Mouse (Mus musculus): ENCODE data around the gene Gm20388. TPM values are rescaled to one million over a fixed set of nuclear protein-coding genes. Genes with fewer than 3 reads are reported as not detected.
A peak's percentile ranks its signal among the peaks of the same experiment; 100 is the strongest.

Gm20388 gene
- total RNA-seq, 2 experiments from 2014 or later, result not detected

GRCm38 (mm10) chr8:121731471-121732333 is 1821.1 kb downstream of the Gm20388 start:
- peak; percentile 52 to 67 for DNase-seq (ENCODE audit: low spot score in 2 of 2)

DNA sequence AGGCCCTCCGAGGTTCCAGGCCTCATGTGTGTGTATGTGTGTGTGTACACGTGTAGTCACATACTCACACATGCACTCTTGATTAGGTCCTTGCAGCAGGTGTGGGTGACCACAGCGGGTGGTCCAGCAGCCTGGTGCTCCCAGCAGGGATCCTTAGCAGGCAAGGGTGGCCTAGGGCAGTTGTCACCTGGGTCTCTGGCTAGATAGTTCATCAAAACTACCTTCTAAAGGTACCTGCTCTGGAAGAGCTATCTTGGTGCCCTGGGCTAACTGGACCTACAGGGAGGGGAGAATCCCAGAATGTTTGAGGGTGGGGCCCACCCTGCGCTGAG is 1821.7 kb downstream of the Gm20388 start:
- no peak for DNase-seq (ENCODE audit: low spot score in 2 of 2)

DNA sequence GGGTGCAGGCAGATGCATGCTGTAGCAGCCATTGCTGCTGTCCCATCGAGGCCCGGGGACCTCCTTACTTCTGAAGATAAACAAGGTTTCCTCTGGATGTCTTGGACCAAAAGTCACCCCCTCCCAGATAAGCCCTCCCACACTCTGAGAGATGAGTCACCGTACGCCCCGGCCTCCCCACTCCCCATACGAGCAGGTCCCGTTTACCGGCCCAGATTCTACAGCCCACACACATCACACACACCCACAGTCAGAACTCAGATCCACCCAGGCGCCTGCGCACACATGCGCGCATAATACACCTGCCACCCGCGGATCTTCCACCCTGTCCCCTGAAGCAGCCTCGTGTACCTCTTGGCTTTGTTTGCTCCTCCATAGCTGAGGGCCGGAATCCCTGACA is 1823.6 kb downstream of the Gm20388 start:
- DNase-seq (ENCODE audit: low spot score in 2 of 2), result peak in 1 of 2 experiments; percentile 57

- DNase-seq (ENCODE audit: low spot score in 2 of 2), result no peak
Observed at GRCm38 (mm10) chr8:121736236-121736635, 1825.6 kb downstream of the Gm20388 start.

DNA sequence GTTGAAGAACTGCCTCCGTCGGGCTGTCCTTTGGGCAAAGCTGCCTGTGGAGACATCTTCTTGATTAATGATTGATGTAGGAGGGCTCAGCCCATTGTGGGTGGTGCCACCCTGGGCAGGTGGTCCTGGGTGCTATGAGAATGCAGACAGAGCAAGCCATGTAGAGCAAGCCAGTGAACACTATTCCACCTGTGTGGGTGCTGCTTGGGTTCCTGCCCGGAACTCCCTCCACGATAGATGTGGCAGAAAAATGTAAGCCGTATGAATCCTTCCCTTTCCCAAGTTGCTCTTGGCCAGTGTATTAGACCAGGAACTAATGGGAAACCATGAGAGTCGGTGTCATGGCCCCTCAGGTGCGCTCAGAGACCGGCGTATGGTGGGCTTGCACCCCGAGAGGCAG is 1830.1 kb downstream of the Gm20388 start:
- peak in 1 of 2 experiments; percentile 43 for DNase-seq (ENCODE audit: low spot score in 2 of 2)

GRCm38 (mm10) chr8:121749501-121749900 is 1838.9 kb downstream of the Gm20388 start:
- no peak for DNase-seq (ENCODE audit: low spot score in 2 of 2)

- DNase-seq (ENCODE audit: low spot score in 2 of 2), result no peak
Observed at GRCm38 (mm10) chr8:121750512-121750911, 1839.9 kb downstream of the Gm20388 start.

DNA sequence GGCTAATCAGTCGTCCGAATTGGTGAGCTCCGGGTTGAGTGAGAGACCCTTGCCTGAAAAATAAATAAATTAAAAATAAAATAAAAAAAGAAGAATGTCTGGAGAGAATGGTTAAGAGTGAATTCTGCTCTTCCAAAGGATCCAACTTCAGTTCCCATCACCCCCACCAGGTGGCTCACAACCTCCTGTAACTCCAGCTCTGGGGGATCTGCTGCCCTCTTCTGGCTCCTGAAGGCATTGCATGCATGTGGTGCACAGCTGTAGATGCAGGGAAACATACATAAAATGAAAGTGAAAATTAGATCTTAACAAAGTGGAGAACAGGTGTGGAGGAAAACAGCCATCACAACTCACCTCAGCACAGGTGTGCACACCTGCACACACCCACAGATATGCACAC is 1840.8 kb downstream of the Gm20388 start:
- peak; percentile 71 to 76 for DNase-seq (ENCODE audit: low spot score in 2 of 2)

DNA sequence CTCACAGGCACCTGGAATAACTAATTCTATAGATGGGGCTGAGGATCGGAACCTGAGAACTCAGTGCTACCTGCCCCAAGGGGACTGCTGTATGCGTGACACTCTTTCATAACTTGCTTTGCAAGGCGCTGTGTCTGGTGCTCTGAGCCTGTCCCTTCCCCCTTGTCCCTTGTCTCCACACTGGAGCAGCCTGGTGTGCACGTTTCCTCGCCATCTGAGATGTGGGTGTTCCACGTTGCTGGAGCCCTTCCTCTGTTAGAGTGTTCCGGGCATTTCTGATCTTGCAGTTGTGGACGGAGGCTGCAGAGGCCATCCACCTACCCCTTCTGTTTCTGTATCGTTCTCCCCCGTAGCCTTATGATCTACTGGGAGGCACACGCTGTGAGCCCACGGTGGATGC is 1847.8 kb downstream of the Gm20388 start:
- no peak for DNase-seq (ENCODE audit: low spot score in 2 of 2)

- DNase-seq (ENCODE audit: low spot score in 2 of 2), result no peak
Observed at GRCm38 (mm10) chr8:121760484-121760883, 1849.8 kb downstream of the Gm20388 start.

DNA sequence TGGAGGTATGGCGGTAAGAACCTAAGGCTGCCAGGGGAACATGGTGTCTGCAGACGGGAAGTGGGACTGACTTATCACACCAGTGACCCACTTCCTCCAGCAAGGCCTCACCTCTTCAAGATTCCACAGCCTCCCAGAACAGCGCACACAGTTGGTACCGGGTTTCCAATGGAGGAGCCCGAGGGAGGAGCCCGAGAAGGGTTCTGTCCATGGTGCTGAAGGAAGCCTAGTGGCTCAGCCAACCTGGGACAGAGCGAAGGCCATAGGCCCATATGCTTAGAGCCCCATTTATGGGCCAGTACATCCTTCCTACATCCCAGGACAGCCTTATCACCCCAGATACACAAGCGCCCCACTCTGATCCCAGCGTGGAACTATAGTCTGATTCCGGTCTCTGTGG is 1850.8 kb downstream of the Gm20388 start:
- no peak for DNase-seq (ENCODE audit: low spot score in 2 of 2)

DNA sequence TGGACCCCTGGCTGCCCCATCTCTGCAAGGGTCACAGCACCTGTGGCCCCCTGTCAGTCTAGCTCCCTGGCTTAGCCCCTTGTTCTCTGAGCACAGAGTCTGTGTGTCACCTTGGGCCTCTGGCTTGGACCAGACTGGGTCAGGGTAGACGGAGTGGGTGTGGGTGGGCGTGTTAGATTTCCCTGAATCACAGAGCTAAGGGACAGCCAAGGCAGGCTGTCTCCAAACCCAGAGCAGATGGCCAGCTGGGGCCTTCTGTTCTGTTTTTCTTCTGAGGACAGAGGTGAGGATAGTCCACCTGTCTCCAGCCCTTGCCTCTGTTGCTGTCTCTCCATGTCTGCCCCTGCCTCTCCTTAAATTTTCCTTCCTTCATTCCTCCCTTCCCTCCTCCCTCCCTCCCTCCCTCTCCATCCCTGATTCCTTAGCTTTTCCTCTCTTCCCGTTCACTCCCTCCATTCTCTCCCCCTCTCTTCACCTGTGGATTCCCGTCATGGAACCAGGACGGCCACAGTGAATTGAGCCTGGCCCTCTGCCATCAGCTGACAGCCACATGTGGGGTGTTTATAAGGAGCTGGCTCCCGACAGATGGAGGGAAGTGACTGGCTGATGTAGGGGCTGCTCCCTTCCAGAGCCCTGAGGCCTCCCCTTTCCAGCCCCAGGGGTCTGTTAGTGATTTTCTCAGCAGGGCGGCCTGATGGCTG is 1852.5 kb downstream of the Gm20388 start:
- no peak for DNase-seq (ENCODE audit: low spot score in 2 of 2)

DNA sequence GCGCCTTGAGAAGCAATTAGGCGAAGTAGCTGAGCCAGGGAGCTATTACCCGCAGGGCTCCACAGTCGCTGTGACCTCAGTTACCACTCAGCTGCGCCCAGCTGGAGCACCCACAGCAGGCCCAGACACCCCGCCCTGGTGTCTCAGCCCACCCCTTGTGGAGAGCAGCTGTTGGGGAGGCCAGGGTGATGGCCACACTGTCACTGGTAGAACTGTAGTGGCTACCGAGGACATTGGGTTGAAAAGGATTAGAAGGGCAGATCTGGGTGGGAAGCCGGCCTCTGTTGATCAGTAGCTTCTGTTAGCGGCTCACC is 1853.0 kb downstream of the Gm20388 start:
- DNase-seq (ENCODE audit: low spot score in 2 of 2), result no peak

DNA sequence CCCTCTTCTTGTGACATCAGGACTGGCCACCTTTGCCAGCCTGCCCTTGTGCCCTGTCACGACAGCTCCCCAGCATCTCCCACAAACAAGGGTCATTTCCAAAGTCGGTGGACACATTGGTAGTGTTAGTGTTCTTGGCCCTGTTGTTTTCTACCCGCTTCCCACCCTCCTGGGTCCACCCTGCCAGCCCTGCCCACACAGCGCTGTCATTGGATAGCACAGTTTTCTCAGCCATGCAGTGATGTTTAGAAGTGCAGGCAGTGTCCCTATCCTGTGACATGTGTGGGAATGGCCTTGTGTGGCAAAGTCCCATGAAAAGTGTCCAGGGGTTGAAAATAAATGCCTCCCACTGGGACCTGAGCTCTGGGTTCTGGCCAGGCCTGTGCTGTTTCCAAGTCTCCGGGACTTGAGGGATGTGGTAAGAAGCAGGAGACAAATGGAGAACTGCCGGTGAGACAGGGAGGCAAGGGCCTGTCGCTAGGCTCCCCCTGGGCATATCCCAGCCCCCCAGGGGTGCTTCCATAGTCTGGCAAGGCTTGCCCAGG is 1855.0 kb downstream of the Gm20388 start:
- DNase-seq (ENCODE audit: low spot score in 2 of 2), result no peak

- DNase-seq (ENCODE audit: low spot score in 2 of 2), result no peak
Observed at GRCm38 (mm10) chr8:121769095-121769494, 1858.5 kb downstream of the Gm20388 start.

DNA sequence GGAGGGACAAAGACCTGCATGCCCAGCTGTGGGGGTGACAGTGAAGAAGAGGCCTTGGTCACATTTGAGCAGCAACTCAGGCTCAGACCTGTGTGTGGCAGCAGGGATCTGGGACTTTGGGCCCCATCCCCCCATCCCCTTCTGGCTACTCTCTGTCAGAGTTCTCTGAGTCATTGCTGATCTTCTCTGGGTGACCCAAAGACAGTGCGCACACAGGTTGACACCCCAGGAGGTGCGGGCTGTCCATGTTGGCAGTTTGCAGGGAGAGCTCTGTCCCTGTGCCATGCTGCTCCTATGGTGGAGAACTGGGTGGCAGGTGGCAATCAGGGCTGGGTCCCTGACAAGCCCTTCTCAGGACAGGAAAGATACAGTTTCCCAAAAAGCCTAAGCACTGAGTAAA is 1859.0 kb downstream of the Gm20388 start:
- no peak for DNase-seq (ENCODE audit: low spot score in 2 of 2)

DNA sequence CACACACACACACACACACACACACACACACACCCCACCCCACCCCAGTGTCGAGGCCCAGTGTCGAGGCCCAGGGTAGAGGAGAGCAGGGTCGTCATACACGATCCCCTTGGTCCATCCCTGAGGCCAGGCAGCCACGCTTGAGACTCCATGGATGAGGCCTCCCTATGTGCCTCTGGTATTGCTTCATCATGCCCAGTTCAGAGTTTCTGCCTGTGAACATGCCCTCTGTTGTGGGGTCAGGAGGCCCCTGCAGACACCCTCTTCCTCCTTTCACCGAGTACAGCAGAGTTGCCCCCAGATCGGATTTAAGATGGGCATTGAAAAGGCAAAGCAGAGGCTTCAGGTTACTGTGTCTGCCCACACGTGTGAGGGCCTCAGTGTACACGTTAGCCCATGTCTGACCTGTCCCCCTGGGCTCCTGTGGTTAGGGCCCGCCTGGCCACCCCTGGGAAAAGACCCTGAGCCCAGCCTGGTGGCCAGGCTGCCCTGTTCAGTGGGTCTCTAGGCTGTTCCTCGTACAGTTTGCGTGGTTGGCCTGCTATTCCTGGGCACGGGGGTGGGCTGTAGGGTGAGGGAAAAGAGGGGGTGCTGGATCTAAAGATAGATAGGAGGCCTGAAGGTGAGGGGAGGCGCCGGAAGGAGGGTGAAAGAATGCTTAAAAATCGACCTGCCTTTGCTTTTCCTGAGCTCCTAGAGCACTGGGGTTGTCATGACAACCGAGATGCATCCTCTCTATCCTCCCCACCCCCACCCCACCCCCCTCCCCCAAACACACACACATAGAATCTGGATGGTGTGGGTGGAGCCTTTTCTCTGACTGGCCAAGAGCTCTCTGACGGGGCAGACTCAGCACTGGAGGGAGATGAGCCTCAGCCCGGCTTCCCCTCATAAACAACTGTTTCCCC is 1860.5 kb downstream of the Gm20388 start:
- DNase-seq (ENCODE audit: low spot score in 2 of 2), result peak in 1 of 2 experiments; percentile 30

GRCm38 (mm10) chr8:121773876-121774275 is 1863.2 kb downstream of the Gm20388 start:
- no peak for DNase-seq (ENCODE audit: low spot score in 2 of 2)

DNA sequence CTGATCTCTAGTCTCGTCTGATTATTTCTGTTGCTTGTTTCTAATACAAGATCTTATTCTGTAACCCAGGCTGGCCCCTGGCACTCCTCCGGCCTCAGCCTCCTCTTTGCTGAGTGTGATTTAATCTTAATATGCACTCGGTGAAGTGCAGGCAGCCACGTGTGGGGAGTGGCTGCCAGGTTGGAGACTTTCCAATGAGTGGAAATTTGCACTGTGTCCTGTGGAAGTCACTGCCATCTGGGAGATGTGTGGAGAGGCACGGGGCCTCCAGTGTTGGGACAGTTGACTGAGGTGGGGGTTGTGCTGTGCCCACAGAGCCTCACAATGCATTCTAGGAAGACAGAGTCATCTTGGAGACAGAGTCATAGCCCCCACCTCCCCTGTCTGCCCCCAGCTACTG is 1871.9 kb downstream of the Gm20388 start:
- DNase-seq (ENCODE audit: low spot score in 2 of 2), result no peak

DNA sequence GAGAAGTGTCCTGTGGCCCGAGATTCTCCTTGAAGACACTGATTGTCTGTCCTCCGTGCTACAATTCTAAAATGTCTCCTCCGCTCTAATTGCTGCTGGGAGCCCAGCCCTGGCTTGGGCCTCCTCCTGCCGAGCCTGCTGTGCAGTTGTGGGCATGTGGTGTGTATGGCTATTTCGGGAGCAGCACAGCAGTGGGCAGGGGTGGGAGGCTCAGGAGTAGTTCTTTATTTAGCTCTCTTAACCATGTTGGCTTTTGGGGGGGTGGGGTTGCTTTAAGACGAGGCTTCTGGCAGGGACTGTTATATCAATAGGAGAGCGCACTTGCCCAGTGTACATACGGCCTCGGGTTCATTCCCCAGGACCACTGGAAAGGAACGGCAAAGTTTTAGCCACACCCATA is 1875.9 kb downstream of the Gm20388 start:
- no peak for DNase-seq (ENCODE audit: low spot score in 2 of 2)

GRCm38 (mm10) chr8:121788786-121789185 is 1878.1 kb downstream of the Gm20388 start:
- DNase-seq (ENCODE audit: low spot score in 2 of 2), result no peak
